Mouse (Mus musculus): ENCODE data around the gene Gm813. TPM values are rescaled to one million over a fixed set of nuclear protein-coding genes. Genes with fewer than 3 reads are reported as not detected.

Gm813 gene
- polyA plus RNA-seq, 2 experiments, result not detected

GRCm38 (mm10) chr16:58637448-58637847 is 20.7 kb upstream of the Gm813 start:
- no peak overlapping the region for H3K4me3 ChIP-seq (replicated peaks; ENCODE audit: low read length)
- no peaks in the 10 kb centered on the region for H3K9me3 ChIP-seq (ENCODE audit: control insufficient read depth, low read length)
- no peaks in the 10 kb centered on the region for H3K36me3 ChIP-seq (ENCODE audit: control insufficient read depth, insufficient read depth, low read length)
- no peak for DNase-seq (ENCODE audit: low spot score)
- H3K4me2 ChIP-seq (replicated peaks; ENCODE audit: low read depth, low read length, severe bottlenecking), result no peak overlapping the region
- H3K9ac ChIP-seq (ENCODE audit: low read depth, low read length, severe bottlenecking), result no peak overlapping the region
- no peaks in the 10 kb centered on the region for H3K4me1 ChIP-seq (ENCODE audit: control insufficient read depth, insufficient read depth, low read length)
- H3K27me3 ChIP-seq (ENCODE audit: control insufficient read depth, insufficient read depth, low read length), result no peaks in the 10 kb centered on the region
- no peak for ATAC-seq (ENCODE audit: low FRiP score, low read depth)
- TF ChIP-seq POLR2A (IDR thresholded peaks at IDR 0.05; ENCODE audit: borderline replicate concordance, extremely low read depth, insufficient read depth, insufficient read length), result no peak
- 83% methylated on average over 4 of the region's 4 CpGs for WGBS
- H3K27ac ChIP-seq (replicated peaks; ENCODE audit: low read depth, low read length), result no peak overlapping the region

DNA sequence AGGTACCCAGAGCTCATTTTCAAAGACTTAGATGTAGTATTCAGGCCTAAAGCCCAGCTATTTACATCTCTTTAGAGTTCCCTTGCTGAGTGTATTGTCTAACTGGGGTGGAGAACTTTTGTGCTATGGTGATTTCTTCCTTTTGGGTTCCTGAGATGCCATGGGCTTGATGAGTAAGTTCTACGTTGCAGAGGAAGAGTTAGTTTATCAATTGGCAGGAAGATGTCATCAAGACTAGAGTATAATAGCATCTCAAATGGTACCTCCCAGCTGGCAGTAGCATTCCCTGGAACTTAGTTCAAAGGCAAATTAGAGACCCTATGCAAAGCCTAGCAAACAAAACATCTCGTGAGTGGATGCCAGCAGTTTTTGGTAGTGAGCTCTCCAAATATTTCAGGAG is 19.1 kb upstream of the Gm813 start:
- no peak overlapping the region for H3K9ac ChIP-seq (ENCODE audit: low read depth, low read length, severe bottlenecking)
- WGBS, result 48% methylated on average over 2 of the region's 2 CpGs

GRCm38 (mm10) chr16:58629736-58630135 is 13.0 kb upstream of the Gm813 start:
- ATAC-seq (ENCODE audit: low FRiP score, low read depth) (no peak), DNase-seq (ENCODE audit: low spot score) (no peak)
- H3K4me1 ChIP-seq (ENCODE audit: control insufficient read depth, insufficient read depth, low read length), result no peaks in the 10 kb centered on the region
- H3K4me2 ChIP-seq (replicated peaks; ENCODE audit: low read depth, low read length, severe bottlenecking), result no peak overlapping the region
- no peak overlapping the region for H3K9ac ChIP-seq (ENCODE audit: low read depth, low read length, severe bottlenecking)
- 72% methylated on average over 2 of the region's 2 CpGs for WGBS
- no peaks in the 10 kb centered on the region for H3K36me3 ChIP-seq (ENCODE audit: control insufficient read depth, insufficient read depth, low read length)
- H3K4me3 ChIP-seq (replicated peaks; ENCODE audit: low read length), result no peak overlapping the region
- no peaks in the 10 kb centered on the region for H3K27me3 ChIP-seq (ENCODE audit: control insufficient read depth, insufficient read depth, low read length)
- H3K9me3 ChIP-seq (ENCODE audit: control insufficient read depth, low read length), result no peaks in the 10 kb centered on the region
- TF ChIP-seq POLR2A (IDR thresholded peaks at IDR 0.05; ENCODE audit: borderline replicate concordance, extremely low read depth, insufficient read depth, insufficient read length), result no peak
- H3K27ac ChIP-seq (replicated peaks; ENCODE audit: low read depth, low read length), result no peak overlapping the region

More for the DNA sequence above, 19.1 kb upstream of the Gm813 start:
- no peaks in the 10 kb centered on the region for H3K4me1 ChIP-seq (ENCODE audit: control insufficient read depth, insufficient read depth, low read length)
- TF ChIP-seq POLR2A (IDR thresholded peaks at IDR 0.05; ENCODE audit: borderline replicate concordance, extremely low read depth, insufficient read depth, insufficient read length), result no peak
- ATAC-seq (ENCODE audit: low FRiP score, low read depth), result no peak
- H3K4me3 ChIP-seq (replicated peaks; ENCODE audit: low read length), result no peak overlapping the region
- H3K27me3 ChIP-seq (ENCODE audit: control insufficient read depth, insufficient read depth, low read length), result no peaks in the 10 kb centered on the region
- no peak for DNase-seq (ENCODE audit: low spot score)
- H3K9me3 ChIP-seq (ENCODE audit: control insufficient read depth, low read length), result no peaks in the 10 kb centered on the region
- no peak overlapping the region for H3K27ac ChIP-seq (replicated peaks; ENCODE audit: low read depth, low read length)
- H3K4me2 ChIP-seq (replicated peaks; ENCODE audit: low read depth, low read length, severe bottlenecking), result no peak overlapping the region
- no peaks in the 10 kb centered on the region for H3K36me3 ChIP-seq (ENCODE audit: control insufficient read depth, insufficient read depth, low read length)

DNA sequence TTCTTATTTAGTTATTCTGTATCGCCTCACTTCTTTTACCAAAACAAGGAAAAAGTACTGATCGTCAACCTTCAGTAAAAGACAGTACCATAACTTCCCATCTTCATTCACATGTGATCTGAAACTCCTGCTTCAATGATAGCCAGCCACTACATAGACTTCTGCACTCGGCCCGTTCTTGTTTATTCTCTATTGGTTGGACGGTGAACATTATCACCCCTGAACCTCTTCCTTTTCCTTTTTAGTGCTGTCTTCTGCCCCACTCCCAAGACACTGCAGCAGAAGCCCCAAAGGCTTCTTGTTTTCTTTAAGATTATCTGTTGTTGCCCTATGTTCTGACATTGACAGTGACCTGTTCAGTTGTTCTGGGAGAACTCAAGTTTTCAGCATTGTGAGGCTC is 12.2 kb upstream of the Gm813 start:
- H3K9me3 ChIP-seq (ENCODE audit: control insufficient read depth, low read length), result no peaks in the 10 kb centered on the region
- no peak overlapping the region for H3K4me2 ChIP-seq (replicated peaks; ENCODE audit: low read depth, low read length, severe bottlenecking)
- TF ChIP-seq POLR2A (IDR thresholded peaks at IDR 0.05; ENCODE audit: borderline replicate concordance, extremely low read depth, insufficient read depth, insufficient read length), result no peak
- H3K9ac ChIP-seq (ENCODE audit: low read depth, low read length, severe bottlenecking), result no peak overlapping the region
- DNase-seq (ENCODE audit: low spot score) (no peak), ATAC-seq (ENCODE audit: low FRiP score, low read depth) (no peak)
- no peaks in the 10 kb centered on the region for H3K4me1 ChIP-seq (ENCODE audit: control insufficient read depth, insufficient read depth, low read length)
- no peaks in the 10 kb centered on the region for H3K36me3 ChIP-seq (ENCODE audit: control insufficient read depth, insufficient read depth, low read length)
- 88% methylated on average over 5 of the region's 5 CpGs for WGBS
- no peak overlapping the region for H3K4me3 ChIP-seq (replicated peaks; ENCODE audit: low read length)
- H3K27ac ChIP-seq (replicated peaks; ENCODE audit: low read depth, low read length), result no peak overlapping the region
- no peaks in the 10 kb centered on the region for H3K27me3 ChIP-seq (ENCODE audit: control insufficient read depth, insufficient read depth, low read length)

- Histone ChIP-seq H3K36me3 (ENCODE audit: control insufficient read depth, insufficient read depth, low read length) (no peaks in the 10 kb centered on the region), H3K27ac (replicated peaks; ENCODE audit: low read depth, low read length) (no peak overlapping the region), H3K4me3 (replicated peaks; ENCODE audit: low read length) (no peak overlapping the region), H3K4me1 (ENCODE audit: control insufficient read depth, insufficient read depth, low read length) (no peaks in the 10 kb centered on the region), H3K9me3 (ENCODE audit: control insufficient read depth, low read length) (no peaks in the 10 kb centered on the region), H3K27me3 (ENCODE audit: control insufficient read depth, insufficient read depth, low read length) (no peaks in the 10 kb centered on the region), H3K9ac (ENCODE audit: low read depth, low read length, severe bottlenecking) (no peak overlapping the region), H3K4me2 (replicated peaks; ENCODE audit: low read depth, low read length, severe bottlenecking) (no peak overlapping the region)
- TF ChIP-seq POLR2A (IDR thresholded peaks at IDR 0.05; ENCODE audit: borderline replicate concordance, extremely low read depth, insufficient read depth, insufficient read length), result no peak
- 100% methylated on average over 2 of the region's 2 CpGs for WGBS
- ATAC-seq (ENCODE audit: low FRiP score, low read depth) (no peak), DNase-seq (ENCODE audit: low spot score) (no peak)
These were observed 11.5 kb upstream of the Gm813 start for GRCm38 (mm10) chr16:58628336-58628680.
